Mouse (Mus musculus): ENCODE measurements around the gene Fads1. TPM values are rescaled to one million over a fixed set of nuclear protein-coding genes. Genes with fewer than 3 reads are reported as not detected.
A peak's percentile ranks its signal among the peaks of the same experiment; 100 is the strongest.
"Not testable (repeated sequence)": the region's sequence is repeated elsewhere in the genome, so short reads cannot be mapped to it uniquely, and the experiment has no call there.

Fads1 gene
- polyA plus RNA-seq, 1 experiment from 2014 or later = 155 TPM

DNA sequence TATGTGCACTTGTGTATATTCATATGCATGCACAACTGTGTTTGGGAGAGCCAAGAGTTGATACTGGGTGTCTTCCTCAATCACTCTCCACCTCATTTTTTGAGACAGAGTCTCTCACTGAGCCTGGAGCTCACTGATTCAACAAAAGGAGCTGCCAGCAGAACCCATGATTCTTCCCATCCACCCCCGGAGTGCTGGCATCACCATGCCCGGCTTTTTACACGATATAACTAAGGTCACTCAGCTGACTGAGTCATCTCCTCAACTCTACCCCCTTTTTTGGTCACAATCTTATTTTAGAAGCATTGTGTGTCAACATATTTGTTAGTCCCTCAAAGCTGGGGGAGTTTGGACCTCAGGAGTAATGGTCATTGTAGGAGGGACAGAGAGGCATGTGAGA is 18.8 kb upstream of the Fads1 start:
- Histone ChIP-seq H3K9me3 (ENCODE audit: control insufficient read depth, low read length) (peaks cover 2% of the 10 kb centered on the region; the same call in 1 of the 2 replicates), H3K9ac (ENCODE audit: low read length) (no peak overlapping the region), H3K27ac (ENCODE audit: low read depth, low read length) (no peak overlapping the region), H3K4me3 (ENCODE audit: low read depth, low read length) (no peak overlapping the region), H3K36me3 (ENCODE audit: control insufficient read depth, insufficient read depth, low read length) (no peaks in the 10 kb centered on the region), H3K4me1 (ENCODE audit: control insufficient read depth, insufficient read depth, low read length) (no peaks in the 10 kb centered on the region), H3K27me3 (ENCODE audit: control insufficient read depth, insufficient read depth, low read length) (no peaks in the 10 kb centered on the region), H3K4me2 (no peak overlapping the region)
- DNase-seq (ENCODE audit: low spot score, missing footprints) = peak; percentile 19
- WGBS = 87% methylated on average over 3 of the region's 3 CpGs
- ATAC-seq (ENCODE audit: low FRiP score) = no peak

DNA sequence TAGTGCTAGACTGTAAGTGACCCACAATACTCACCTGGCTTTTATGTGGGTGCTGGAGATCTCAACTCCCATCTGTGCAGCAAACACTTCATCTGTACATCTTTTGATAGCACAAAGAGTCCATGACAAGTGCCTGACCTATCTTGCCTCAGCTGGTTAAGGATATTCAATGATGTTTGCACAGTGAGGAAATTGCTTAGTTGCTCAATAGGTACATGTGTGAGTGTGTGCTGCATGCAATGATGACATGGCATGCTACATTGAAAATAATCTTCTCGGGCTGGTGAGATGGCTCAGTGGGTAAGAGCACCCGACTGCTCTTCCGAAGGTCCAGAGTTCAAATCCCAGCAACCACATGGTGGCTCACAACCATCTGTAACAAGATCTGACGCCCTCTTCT is 16.8 kb upstream of the Fads1 start:
- not testable (repeated sequence) for H3K36me3 ChIP-seq (ENCODE audit: control insufficient read depth, insufficient read depth, low read length); H3K27me3 ChIP-seq (ENCODE audit: control insufficient read depth, insufficient read depth, low read length); H3K4me1 ChIP-seq (ENCODE audit: control insufficient read depth, insufficient read depth, low read length); H3K4me2 ChIP-seq; H3K27ac ChIP-seq (ENCODE audit: low read depth, low read length); H3K4me3 ChIP-seq (ENCODE audit: low read depth, low read length); ATAC-seq (ENCODE audit: low FRiP score); H3K9me3 ChIP-seq (ENCODE audit: control insufficient read depth, low read length); H3K9ac ChIP-seq (ENCODE audit: low read length)
- peak; percentile 17 for DNase-seq (ENCODE audit: low spot score, missing footprints)
- 93% methylated on average over 3 of the region's 4 CpGs for WGBS

DNA sequence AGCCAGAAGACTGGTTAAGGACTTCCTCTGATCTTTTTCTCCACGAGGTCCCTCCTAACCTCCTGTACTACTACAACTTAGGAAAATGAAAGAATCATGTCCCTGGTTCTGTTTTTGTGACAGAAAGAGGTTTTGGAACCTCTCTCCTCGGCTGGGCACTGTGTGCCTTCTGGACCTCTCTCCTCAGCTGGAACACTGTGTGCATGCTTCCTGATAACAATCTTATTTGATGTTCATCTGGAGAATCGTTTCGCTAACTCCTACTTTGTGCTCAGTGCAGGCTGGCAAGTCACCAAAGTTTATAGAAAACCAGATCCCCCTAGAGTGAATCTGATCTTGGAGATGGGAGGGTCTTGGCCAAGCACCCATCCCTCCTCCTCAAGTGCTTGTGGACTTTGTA is 15.6 kb upstream of the Fads1 start:
- H3K4me3 ChIP-seq (ENCODE audit: low read depth, low read length) = no peak overlapping the region
- no peak for ATAC-seq (ENCODE audit: low FRiP score)
- no peak for DNase-seq (ENCODE audit: low spot score, missing footprints)
- H3K27ac ChIP-seq (ENCODE audit: low read depth, low read length) = no peak overlapping the region
- no peaks in the 10 kb centered on the region for H3K27me3 ChIP-seq (ENCODE audit: control insufficient read depth, insufficient read depth, low read length)
- H3K4me2 ChIP-seq = no peak overlapping the region
- H3K9me3 ChIP-seq (ENCODE audit: control insufficient read depth, low read length) = peaks cover 2% of the 10 kb centered on the region; the same call in 1 of the 2 replicates
- no peaks in the 10 kb centered on the region for H3K4me1 ChIP-seq (ENCODE audit: control insufficient read depth, insufficient read depth, low read length)
- H3K9ac ChIP-seq (ENCODE audit: low read length) = no peak overlapping the region
- 83% methylated on average over 4 of the region's 4 CpGs for WGBS
- H3K36me3 ChIP-seq (ENCODE audit: control insufficient read depth, insufficient read depth, low read length) = no peaks in the 10 kb centered on the region

DNA sequence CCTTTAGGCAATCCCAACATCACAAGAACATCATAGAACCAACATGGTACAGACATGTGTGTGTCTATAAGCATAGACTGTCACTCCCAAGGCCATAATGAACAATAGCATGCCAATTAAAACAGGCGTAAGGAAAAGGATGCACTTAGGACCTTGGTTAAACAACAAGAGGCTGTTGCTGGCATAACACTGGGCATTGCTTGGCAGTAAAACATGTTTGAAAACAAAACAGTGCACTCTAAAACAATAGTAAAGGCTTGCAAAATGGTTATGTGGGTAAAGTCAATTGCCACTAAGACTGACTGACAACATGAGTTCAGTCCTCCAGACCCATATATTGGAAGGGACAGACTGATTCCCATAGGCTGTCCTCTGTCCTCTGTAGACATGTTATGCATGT is 14.7 kb upstream of the Fads1 start:
- no peaks in the 10 kb centered on the region for H3K9me3 ChIP-seq (ENCODE audit: control insufficient read depth, low read length)
- DNase-seq (ENCODE audit: low spot score, missing footprints) (no peak), ATAC-seq (ENCODE audit: low FRiP score) (no peak)
- 100% methylated on average over 1 of the region's 1 CpGs for WGBS
- H3K36me3 ChIP-seq (ENCODE audit: control insufficient read depth, insufficient read depth, low read length) = no peaks in the 10 kb centered on the region
- H3K4me2 ChIP-seq = no peak overlapping the region
- no peaks in the 10 kb centered on the region for H3K27me3 ChIP-seq (ENCODE audit: control insufficient read depth, insufficient read depth, low read length)
- no peaks in the 10 kb centered on the region for H3K4me1 ChIP-seq (ENCODE audit: control insufficient read depth, insufficient read depth, low read length)
- H3K9ac ChIP-seq (ENCODE audit: low read length) = no peak overlapping the region
- no peak overlapping the region for H3K27ac ChIP-seq (ENCODE audit: low read depth, low read length)
- no peak overlapping the region for H3K4me3 ChIP-seq (ENCODE audit: low read depth, low read length)

DNA sequence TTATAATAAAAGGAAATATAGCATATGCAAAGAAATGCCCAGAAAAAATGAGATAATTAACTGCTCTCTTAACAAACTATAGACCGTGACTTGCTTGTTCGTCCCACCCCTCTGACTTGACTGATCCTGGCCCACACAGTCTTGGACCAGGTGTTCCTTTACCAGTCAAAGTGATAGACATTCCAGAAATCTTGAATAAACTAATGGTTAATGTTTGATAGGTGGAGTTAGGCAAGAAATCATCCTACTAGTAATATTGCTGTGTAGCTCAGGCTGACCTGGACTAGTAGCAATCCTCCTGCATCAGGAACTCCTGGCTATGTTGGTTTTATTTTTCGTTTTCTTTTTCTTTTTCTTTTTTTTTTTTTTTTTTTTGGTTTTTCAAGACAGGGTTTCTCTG is 14.2 kb upstream of the Fads1 start:
- Histone ChIP-seq H3K27ac (ENCODE audit: low read depth, low read length) (no peak overlapping the region), H3K27me3 (ENCODE audit: control insufficient read depth, insufficient read depth, low read length) (no peaks in the 10 kb centered on the region), H3K4me2 (no peak overlapping the region), H3K4me3 (ENCODE audit: low read depth, low read length) (no peak overlapping the region), H3K9ac (ENCODE audit: low read length) (no peak overlapping the region), H3K9me3 (ENCODE audit: control insufficient read depth, low read length) (no peaks in the 10 kb centered on the region), H3K4me1 (ENCODE audit: control insufficient read depth, insufficient read depth, low read length) (no peaks in the 10 kb centered on the region), H3K36me3 (ENCODE audit: control insufficient read depth, insufficient read depth, low read length) (no peaks in the 10 kb centered on the region)
- no peak for ATAC-seq (ENCODE audit: low FRiP score)
- DNase-seq (ENCODE audit: low spot score, missing footprints) = peak; percentile 44
- 90% methylated on average over 3 of the region's 3 CpGs for WGBS

DNA sequence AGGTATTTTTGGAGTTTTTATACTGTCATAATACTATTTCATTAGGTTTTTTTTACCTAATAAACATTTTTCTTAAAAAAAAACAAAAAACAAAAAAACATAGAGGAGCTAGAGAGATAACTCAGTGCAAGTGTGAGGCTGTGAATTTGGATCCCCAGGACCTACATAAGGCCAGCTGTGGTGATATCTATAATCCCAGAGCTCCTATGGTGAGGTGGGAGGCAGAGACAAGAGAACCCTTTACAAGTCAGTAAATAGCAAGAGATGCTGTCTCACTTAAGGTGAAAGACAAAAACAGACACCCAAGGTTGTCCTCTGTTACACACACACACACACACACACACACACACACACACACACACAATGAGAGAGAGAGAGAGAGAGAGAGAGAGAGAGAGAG is 13.5 kb upstream of the Fads1 start:
- H3K27ac ChIP-seq (ENCODE audit: low read depth, low read length) = no peak overlapping the region
- H3K9me3 ChIP-seq (ENCODE audit: control insufficient read depth, low read length) = no peaks in the 10 kb centered on the region
- H3K9ac ChIP-seq (ENCODE audit: low read length) = no peak overlapping the region
- no peaks in the 10 kb centered on the region for H3K4me1 ChIP-seq (ENCODE audit: control insufficient read depth, insufficient read depth, low read length)
- no peak overlapping the region for H3K4me3 ChIP-seq (ENCODE audit: low read depth, low read length)
- H3K4me2 ChIP-seq = no peak overlapping the region
- no peaks in the 10 kb centered on the region for H3K36me3 ChIP-seq (ENCODE audit: control insufficient read depth, insufficient read depth, low read length)
- H3K27me3 ChIP-seq (ENCODE audit: control insufficient read depth, insufficient read depth, low read length) = no peaks in the 10 kb centered on the region
- no peak for ATAC-seq (ENCODE audit: low FRiP score)
- DNase-seq (ENCODE audit: low spot score, missing footprints) = peak; percentile 45

DNA sequence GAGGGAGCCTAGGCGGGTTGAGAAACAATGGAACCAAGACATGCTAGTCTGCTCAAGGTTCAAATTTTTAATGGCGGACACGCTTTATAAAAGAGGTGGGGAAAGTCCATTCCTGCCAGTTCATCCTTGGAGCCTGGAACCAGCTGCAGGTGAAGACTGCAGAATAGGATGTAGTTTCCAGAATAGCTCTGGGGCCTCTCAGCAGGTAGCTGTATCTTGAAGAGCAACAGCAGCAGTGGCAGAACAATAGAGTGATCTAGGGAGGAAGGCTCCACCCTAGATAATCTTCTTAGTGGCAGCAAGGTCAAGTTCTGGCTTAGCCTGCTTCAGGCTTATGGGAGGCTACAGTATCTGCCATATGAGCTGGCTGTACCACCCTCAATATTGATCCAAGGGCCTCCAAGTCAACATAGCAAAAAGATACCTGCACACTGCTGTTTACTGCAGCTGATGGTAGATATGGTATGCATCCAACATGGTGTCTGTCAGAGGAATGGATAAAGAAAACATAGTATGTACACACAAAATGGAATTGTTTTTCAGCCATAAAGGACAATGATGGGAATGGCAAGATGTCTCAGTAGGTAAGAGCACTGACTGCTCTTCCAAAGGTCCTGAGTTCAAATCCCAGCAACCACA is 12.9 kb upstream of the Fads1 start:
- 86% methylated on average over 3 of the region's 3 CpGs for WGBS

DNA sequence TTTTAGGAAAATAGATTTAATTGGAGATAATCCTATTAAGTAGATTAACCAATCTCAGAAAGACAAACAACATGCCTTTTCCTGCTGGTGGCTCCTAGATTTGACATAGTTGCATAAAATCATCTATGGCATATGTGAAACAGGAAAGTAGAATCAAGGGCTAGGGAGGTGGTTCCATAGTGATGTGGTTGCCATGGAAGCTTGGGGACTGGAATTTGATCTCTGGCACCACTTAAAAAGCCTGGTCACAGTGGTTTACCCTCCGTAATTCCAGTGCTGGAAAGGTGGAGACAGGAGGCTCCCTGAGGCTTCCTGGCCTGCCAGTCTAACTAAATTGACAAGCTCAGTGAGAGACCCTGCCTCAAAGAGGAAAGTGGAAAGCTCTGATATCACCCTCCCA is 12.2 kb upstream of the Fads1 start:
- no peak overlapping the region for H3K27ac ChIP-seq (ENCODE audit: low read depth, low read length)
- H3K27me3 ChIP-seq (ENCODE audit: control insufficient read depth, insufficient read depth, low read length) = no peaks in the 10 kb centered on the region
- ATAC-seq (ENCODE audit: low FRiP score) (no peak), DNase-seq (ENCODE audit: low spot score, missing footprints) (peak; percentile 78)
- H3K36me3 ChIP-seq (ENCODE audit: control insufficient read depth, insufficient read depth, low read length) = no peaks in the 10 kb centered on the region
- WGBS = 12% methylated on average over 1 of the region's 1 CpGs
- no peak overlapping the region for H3K9ac ChIP-seq (ENCODE audit: low read length)
- H3K4me3 ChIP-seq (ENCODE audit: low read depth, low read length) = no peak overlapping the region
- no peaks in the 10 kb centered on the region for H3K9me3 ChIP-seq (ENCODE audit: control insufficient read depth, low read length)
- no peaks in the 10 kb centered on the region for H3K4me1 ChIP-seq (ENCODE audit: control insufficient read depth, insufficient read depth, low read length)
- H3K4me2 ChIP-seq = no peak overlapping the region

More for the DNA sequence above, 12.9 kb upstream of the Fads1 start:
- not testable (repeated sequence) for H3K9me3 ChIP-seq (ENCODE audit: control insufficient read depth, low read length); H3K4me3 ChIP-seq (ENCODE audit: low read depth, low read length); H3K4me2 ChIP-seq; H3K36me3 ChIP-seq (ENCODE audit: control insufficient read depth, insufficient read depth, low read length); H3K27me3 ChIP-seq (ENCODE audit: control insufficient read depth, insufficient read depth, low read length); H3K27ac ChIP-seq (ENCODE audit: low read depth, low read length); H3K9ac ChIP-seq (ENCODE audit: low read length); H3K4me1 ChIP-seq (ENCODE audit: control insufficient read depth, insufficient read depth, low read length); ATAC-seq (ENCODE audit: low FRiP score)
- DNase-seq (ENCODE audit: low spot score, missing footprints) = peak; percentile 72

DNA sequence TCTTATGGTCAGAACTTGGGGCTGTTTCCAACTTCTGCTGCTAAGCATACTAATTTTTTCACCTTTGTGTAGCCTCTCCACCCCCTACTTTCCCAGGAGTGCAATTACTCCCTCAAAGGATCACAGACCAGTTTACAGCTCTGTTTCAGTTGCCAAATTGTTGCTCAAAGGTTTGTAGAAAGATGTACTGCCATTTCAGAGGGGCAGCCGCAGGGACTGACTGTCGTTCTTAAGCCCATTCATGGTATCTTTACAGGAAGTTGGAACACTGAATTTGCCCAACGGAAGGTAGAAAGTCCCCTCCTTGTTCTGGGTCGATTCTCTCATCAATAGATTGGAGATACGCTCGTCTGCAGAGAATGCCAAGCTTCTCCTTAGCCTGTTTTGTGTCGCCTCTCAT is 11.3 kb upstream of the Fads1 start:
- no peak overlapping the region for H3K4me2 ChIP-seq
- WGBS = 85% methylated on average over 7 of the region's 7 CpGs
- H3K36me3 ChIP-seq (ENCODE audit: control insufficient read depth, insufficient read depth, low read length) = no peaks in the 10 kb centered on the region
- H3K27me3 ChIP-seq (ENCODE audit: control insufficient read depth, insufficient read depth, low read length) = no peaks in the 10 kb centered on the region
- H3K4me1 ChIP-seq (ENCODE audit: control insufficient read depth, insufficient read depth, low read length) = no peaks in the 10 kb centered on the region
- H3K9ac ChIP-seq (ENCODE audit: low read length) = no peak overlapping the region
- no peak overlapping the region for H3K27ac ChIP-seq (ENCODE audit: low read depth, low read length)
- ATAC-seq (ENCODE audit: low FRiP score) (no peak), DNase-seq (ENCODE audit: low spot score, missing footprints) (peak; percentile 17)
- H3K9me3 ChIP-seq (ENCODE audit: control insufficient read depth, low read length) = no peaks in the 10 kb centered on the region
- H3K4me3 ChIP-seq (ENCODE audit: low read depth, low read length) = no peak overlapping the region

Measured in midbrain, embryonic 11.5 days (tissue).